Mouse (Mus musculus) G1E (cell line): ENCODE data around the gene Pex14. TPM values are rescaled to one million over a fixed set of nuclear protein-coding genes. Genes with fewer than 3 reads are reported as not detected.

Experiments
- ATAC-seq: 2 replicates; pipeline ENCODE4 v1.8.0; 2016; ENCODE audit warnings: mild to moderate bottlenecking; ENCODE audit not compliant: insufficient number of reproducible peaks, poor library complexity, low FRiP score, severe bottlenecking; ENCODE audit errors: extremely low read depth
- DNase-seq: peaks from one replicate; pipeline ENCODE4 v3.0.0; 2012; ENCODE audit warnings: low spot score
- H3K27me3 ChIP-seq: 2 replicates; pipeline ENCODE4 v1.6.1; 2012; ENCODE audit warnings: mild to moderate bottlenecking, low read length, inconsistent platforms; ENCODE audit not compliant: insufficient read depth
- H3K36me3 ChIP-seq: replicated peaks from 2 replicates; pipeline ENCODE3; 2012; ENCODE audit warnings: mild to moderate bottlenecking, inconsistent platforms
- H3K4me1 ChIP-seq: 2 replicates; pipeline ENCODE4 v1.6.1; 2012; ENCODE audit warnings: low read depth, low read length, inconsistent platforms, mixed read lengths; ENCODE audit not compliant: insufficient read depth
- H3K4me3 ChIP-seq: 2 replicates; pipeline ENCODE4 v1.5.1; 2012; ENCODE audit warnings: low read depth, mild to moderate bottlenecking, inconsistent platforms, low read length, moderate library complexity, mixed read lengths
- H3K9me3 ChIP-seq: replicated peaks from 2 replicates; pipeline ENCODE4 v1.6.1; 2012; ENCODE audit warnings: inconsistent platforms
- CTCF ChIP-seq: IDR thresholded peaks from 2 replicates; pipeline ENCODE4 v1.5.1; 2012; ENCODE audit warnings: low read depth, low read length, inconsistent platforms, mixed read lengths
- GATA1 ChIP-seq: IDR thresholded peaks from 2 replicates; pipeline ENCODE4 v1.6.1; 2012; ENCODE audit warnings: borderline replicate concordance, low read length, inconsistent platforms, mixed read lengths
- GATA2 ChIP-seq: IDR thresholded peaks from 2 replicates; pipeline ENCODE4 v1.6.1; 2012; ENCODE audit warnings: low read depth, low read length, inconsistent platforms, borderline replicate concordance
- POLR2AphosphoS5 ChIP-seq: IDR thresholded peaks from 2 replicates; pipeline ENCODE4 v1.6.1; 2012; ENCODE audit warnings: low read depth, low read length, inconsistent platforms; ENCODE audit not compliant: insufficient replicate concordance
- TAL1 ChIP-seq: conservative IDR thresholded peaks from 2 replicates; pipeline ENCODE4 v1.6.1; 2012; ENCODE audit warnings: low read depth, low read length, inconsistent platforms, mixed read lengths
- polyA plus RNA-seq: library from polyadenylated mRNA; stranded (reverse); fragments of >175 nt; gene quantifications from 2 replicates; pipeline ENCODE4 v1.2.3, GENCODE M21; 2012
- total RNA-seq, 2 experiments: library from RNA; stranded (forward) in 1 of 2; stranded (reverse) in 1 of 2; fragments of 200-1000 nt in 1 of 2; fragments of >200 nt in 1 of 2; fragmentation: Nextera tagmentation in 1 of 2; gene quantifications; 2 replicates each; pipeline ENCODE4 v1.2.3; 2014 to 2017

Gene Pex14
- total and polyA plus RNA-seq, 3 experiments, result 13.3 to 47.5 (median 21.1) TPM

DNA sequence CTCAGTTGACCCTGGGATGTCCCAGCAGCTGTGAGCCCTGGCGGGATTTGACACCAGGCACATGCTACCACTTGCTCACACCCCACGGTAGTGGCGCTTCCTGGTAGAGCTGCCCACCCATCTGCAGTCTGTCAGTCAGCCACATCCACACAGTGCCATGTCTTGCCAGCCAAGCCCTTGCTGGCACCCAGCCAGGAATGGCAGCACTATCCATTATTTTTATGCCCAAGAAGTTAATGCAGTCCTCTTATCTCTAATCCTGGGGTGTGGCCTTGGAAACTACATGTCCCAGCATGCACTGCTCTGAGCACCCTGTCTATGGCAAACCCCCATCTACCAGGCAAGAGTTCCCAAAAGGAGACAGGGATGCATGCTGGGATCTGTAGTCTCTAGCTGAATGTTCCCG is 154.2 kb downstream of the Pex14 start:
- no peaks in the 10 kb centered on the region for H3K36me3 ChIP-seq
- TF ChIP-seq POLR2AphosphoS5 (no peak), CTCF (no peak)
- H3K27me3 ChIP-seq, result peaks cover 11% of the 10 kb centered on the region; the same call in 1 of the 2 replicates
- no peak overlapping the region for H3K4me3 ChIP-seq
- no peak for DNase-seq
- H3K9me3 ChIP-seq, result no peaks in the 10 kb centered on the region
- H3K4me1 ChIP-seq, result peaks cover 6% of the 10 kb centered on the region; the same call in 1 of the 2 replicates
- no peak for ATAC-seq

GRCm38 (mm10) chr4:148943099-148943498 is 156.6 kb downstream of the Pex14 start:
- no peaks in the 10 kb centered on the region for H3K36me3 ChIP-seq
- H3K27me3 ChIP-seq, result peaks cover 15% of the 10 kb centered on the region; the same call in 1 of the 2 replicates
- TF ChIP-seq POLR2AphosphoS5, result no peak
- no peak for TF ChIP-seq GATA2
- TF ChIP-seq TAL1, result no peak
- no peak for TF ChIP-seq GATA1
- TF ChIP-seq CTCF, result no peak
- no peaks in the 10 kb centered on the region for H3K9me3 ChIP-seq
- ATAC-seq (no peak), DNase-seq (no peak)
- H3K4me1 ChIP-seq, result peaks cover 6% of the 10 kb centered on the region; the same call in 1 of the 2 replicates
- H3K4me3 ChIP-seq, result no peak overlapping the region

DNA sequence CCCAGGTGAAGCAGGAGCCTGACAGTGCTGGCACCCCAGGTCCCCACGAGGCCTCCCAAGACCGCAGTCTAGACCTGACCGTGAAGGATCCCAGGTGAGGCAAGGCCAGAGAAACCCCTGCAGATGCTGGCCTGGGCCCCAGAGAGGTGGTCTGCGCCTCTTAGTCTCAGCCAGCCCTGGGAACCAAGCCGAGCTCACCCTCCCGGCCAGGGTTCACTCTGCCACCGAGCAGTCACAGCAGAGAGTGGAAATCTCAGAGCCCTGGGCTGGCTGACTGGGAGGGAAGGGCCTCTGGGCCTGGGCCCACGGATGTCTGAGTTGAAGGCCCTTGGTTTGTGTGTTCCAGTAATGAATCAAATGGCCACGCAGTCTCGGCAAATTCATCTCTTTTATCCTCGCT is 158.4 kb downstream of the Pex14 start:
- peaks cover 3% of the 10 kb centered on the region; the same call in 1 of the 2 replicates for H3K4me1 ChIP-seq
- no peak overlapping the region for H3K4me3 ChIP-seq
- TF ChIP-seq GATA2, result no peak
- ATAC-seq (no peak), DNase-seq (no peak)
- peaks cover 22% of the 10 kb centered on the region; the same call in 1 of the 2 replicates for H3K27me3 ChIP-seq
- no peaks in the 10 kb centered on the region for H3K36me3 ChIP-seq
- no peaks in the 10 kb centered on the region for H3K9me3 ChIP-seq

- H3K36me3 ChIP-seq, result no peaks in the 10 kb centered on the region
- no peaks in the 10 kb centered on the region for H3K9me3 ChIP-seq
- peaks cover 25% of the 10 kb centered on the region; the same call in 1 of the 2 replicates for H3K27me3 ChIP-seq
- peaks cover 3% of the 10 kb centered on the region; the same call in 1 of the 2 replicates for H3K4me1 ChIP-seq
- ATAC-seq (no peak), DNase-seq (no peak)
- TF ChIP-seq GATA2, result no peak
- TF ChIP-seq TAL1, result no peak
- no peak for TF ChIP-seq POLR2AphosphoS5
- no peak for TF ChIP-seq GATA1
- no peak for TF ChIP-seq CTCF
- H3K4me3 ChIP-seq, result no peak overlapping the region
Observed at GRCm38 (mm10) chr4:148940674-148941211, 158.9 kb downstream of the Pex14 start.

GRCm38 (mm10) chr4:148938546-148938945 is 161.1 kb downstream of the Pex14 start:
- H3K27me3 ChIP-seq, result peaks cover 31% of the 10 kb centered on the region; the same call in 1 of the 2 replicates
- no peak overlapping the region for H3K4me3 ChIP-seq
- ATAC-seq (no peak), DNase-seq (no peak)
- no peak for TF ChIP-seq CTCF
- no peak for TF ChIP-seq GATA2
- TF ChIP-seq GATA1, result no peak
- no peak for TF ChIP-seq TAL1
- no peak for TF ChIP-seq POLR2AphosphoS5
- no peaks in the 10 kb centered on the region for H3K36me3 ChIP-seq
- no peaks in the 10 kb centered on the region for H3K9me3 ChIP-seq
- peaks cover 3% of the 10 kb centered on the region; the same call in 1 of the 2 replicates for H3K4me1 ChIP-seq

DNA sequence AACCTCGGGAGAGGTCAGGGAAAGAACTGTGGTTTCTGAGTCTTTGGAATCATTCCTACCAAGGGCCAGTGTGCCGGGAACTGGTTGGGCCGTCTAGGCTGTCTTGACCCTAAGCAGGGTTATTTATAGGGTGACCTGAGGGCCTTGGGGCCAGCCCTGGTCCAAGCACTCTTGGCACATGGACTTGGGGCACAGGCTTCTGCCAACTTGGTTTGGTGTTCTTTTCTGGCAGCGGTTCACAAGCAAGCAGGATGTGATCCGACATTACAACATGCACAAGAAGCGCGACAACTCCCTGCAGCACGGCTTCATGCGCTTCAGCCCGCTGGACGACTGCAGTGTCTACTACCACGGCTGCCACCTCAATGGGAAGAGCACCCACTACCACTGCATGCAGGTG is 162.9 kb downstream of the Pex14 start:
- ATAC-seq (no peak), DNase-seq (no peak)
- TF ChIP-seq TAL1 (no peak), GATA1 (no peak), GATA2 (no peak), POLR2AphosphoS5 (no peak), CTCF (no peak)
- Histone ChIP-seq H3K4me1 (peaks cover 3% of the 10 kb centered on the region; the same call in 1 of the 2 replicates), H3K9me3 (no peaks in the 10 kb centered on the region), H3K36me3 (no peaks in the 10 kb centered on the region), H3K4me3 (no peak overlapping the region), H3K27me3 (peaks cover 31% of the 10 kb centered on the region; the same call in 1 of the 2 replicates)

- peaks cover 3% of the 10 kb centered on the region; the same call in 1 of the 2 replicates for H3K4me1 ChIP-seq
- peaks cover 32% of the 10 kb centered on the region; the same call in 1 of the 2 replicates for H3K27me3 ChIP-seq
- no peak for ATAC-seq
- no peaks in the 10 kb centered on the region for H3K9me3 ChIP-seq
- no peak for DNase-seq
- no peak overlapping the region for H3K4me3 ChIP-seq
- no peak for TF ChIP-seq GATA2
- no peak for TF ChIP-seq POLR2AphosphoS5
- no peak for TF ChIP-seq TAL1
- no peak for TF ChIP-seq GATA1
- no peak for TF ChIP-seq CTCF
- H3K36me3 ChIP-seq, result no peaks in the 10 kb centered on the region
Observed at GRCm38 (mm10) chr4:148936111-148936510, 163.6 kb downstream of the Pex14 start.
